Mouse (Mus musculus) megakaryocyte-erythroid progenitor cell, adult 5-6 weeks (primary cell): ENCODE measurements around the gene Aldh8a1. TPM values are rescaled to one million over a fixed set of nuclear protein-coding genes. Genes with fewer than 3 reads are reported as not detected.

ENCODE experiments used
- ATAC-seq: replicated peaks from 2 replicates; pipeline ENCODE4 v1.8.0; 2016; ENCODE audit warnings: mild to moderate bottlenecking, inconsistent platforms; ENCODE audit not compliant: severe bottlenecking, poor library complexity, low FRiP score, low TSS enrichment
- total RNA-seq, 2 experiments: library from RNA; stranded (forward) in 1 of 2; stranded (reverse) in 1 of 2; fragments of 200-1000, 215-1000 nt in 1 of 2; fragments of >200 nt in 1 of 2; fragmentation: Nextera tagmentation in 1 of 2; gene quantifications; 2 replicates each; pipeline ENCODE4 v1.2.3; 2014 to 2017

Gene Aldh8a1
- not detected in 2 replicates for total RNA-seq (2014; fragmentation: Nextera tagmentation)
- total RNA-seq (2017), result not detected in 2 replicates

DNA sequence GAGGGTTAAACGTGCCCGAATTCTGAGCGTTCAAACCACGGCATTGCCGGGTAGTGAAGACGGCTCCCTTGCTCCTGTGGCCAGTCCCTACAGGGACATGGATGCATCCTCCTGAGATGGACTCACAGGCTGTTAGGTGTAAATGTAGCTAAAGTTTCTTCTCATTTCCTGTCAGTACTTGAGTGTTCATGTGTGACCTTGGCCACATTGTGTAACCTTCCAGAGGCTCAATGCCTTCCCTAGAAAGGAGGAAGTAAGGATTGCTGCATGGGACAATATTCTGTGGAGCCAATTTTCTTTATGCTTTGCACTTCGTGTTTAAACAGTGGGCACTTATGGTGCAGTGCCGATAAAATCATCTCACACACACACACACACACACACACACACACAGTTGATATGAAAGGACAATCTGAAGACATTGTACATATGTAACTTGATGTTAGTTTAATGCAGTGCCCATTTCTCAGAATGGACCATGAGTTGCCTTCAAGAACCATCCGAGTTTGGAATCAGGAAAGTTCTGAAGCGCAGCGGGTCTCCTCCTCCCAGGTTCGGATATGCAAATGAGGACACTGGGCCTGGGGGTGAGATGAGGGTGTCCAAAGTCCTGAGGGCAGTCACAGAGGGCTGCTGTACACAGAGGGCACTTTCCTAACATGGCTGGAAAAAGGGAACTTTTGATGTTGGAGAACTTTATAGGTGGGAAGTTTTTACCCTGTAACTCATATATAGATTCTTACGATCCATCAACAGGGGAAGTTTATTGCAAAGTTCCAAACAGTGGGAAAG, at the start of gene Aldh8a1:
TSS of gene Aldh8a1 (plus strand) at position 610 of the 792 bp plus-strand sequence.
- ATAC-seq, result no peak

DNA sequence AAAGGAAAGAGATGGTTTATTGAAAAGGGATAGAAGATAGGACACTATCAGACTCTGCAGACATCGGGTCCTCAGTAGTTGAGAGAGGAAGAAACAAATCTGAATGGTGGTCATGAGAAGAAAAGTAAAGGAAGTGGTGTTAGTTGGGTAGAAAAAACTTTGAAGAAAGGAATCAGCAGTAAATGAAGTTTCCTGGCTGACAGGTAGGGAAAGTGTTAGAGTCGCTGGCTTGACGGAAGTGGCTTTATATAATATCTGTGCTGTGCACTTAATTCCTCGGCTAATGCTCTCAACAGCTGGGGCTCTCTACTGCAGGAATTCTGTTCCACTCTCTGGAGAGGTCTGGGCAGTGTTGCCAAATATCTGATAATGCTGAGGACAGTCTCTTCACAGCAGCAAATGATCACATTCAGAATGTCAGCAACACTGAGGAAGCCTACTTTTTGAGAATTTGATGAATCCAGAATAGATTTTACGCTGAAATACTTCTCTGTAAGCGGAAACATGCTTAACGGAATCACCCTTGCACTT, 49.4 kb upstream of the Aldh8a1 start:
- no peak for ATAC-seq

DNA sequence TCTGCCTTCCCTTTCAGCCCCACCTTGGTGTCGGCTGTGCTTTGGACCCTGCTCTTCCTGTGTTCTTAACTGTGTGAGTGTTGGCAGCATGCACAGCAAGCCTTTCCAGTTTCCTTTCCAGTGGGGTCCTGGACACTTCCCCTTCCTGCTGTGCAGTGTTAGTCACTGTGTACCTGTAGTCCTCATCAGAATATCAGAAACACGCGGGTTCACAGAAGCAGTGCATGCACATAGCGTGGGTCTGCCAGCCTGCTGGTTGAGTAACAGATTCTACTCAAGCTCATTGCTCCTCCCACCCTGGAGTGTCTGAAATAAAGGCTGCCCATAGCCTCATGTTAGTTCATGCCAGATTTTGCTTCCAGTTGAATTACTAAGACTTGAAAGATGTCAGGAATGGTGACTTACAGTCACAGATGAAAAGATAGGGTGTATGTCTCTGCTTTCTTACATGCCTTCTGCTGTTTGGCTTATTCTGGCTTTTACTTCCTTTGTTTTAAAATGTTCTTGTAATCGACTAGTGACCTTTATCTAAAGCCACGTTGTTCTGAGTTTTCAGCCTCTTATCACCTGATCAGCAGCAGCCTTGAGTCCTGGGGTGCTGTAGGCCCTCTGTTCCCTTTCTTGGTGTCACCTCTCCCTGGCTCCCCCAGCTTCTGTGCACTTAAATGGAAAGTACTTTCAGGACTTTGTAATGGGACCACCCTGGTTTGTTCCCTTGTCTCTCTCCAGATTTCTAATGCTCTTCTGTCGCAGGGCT, 42.6 kb upstream of the Aldh8a1 start:
- ATAC-seq, result peak; percentile 43

DNA sequence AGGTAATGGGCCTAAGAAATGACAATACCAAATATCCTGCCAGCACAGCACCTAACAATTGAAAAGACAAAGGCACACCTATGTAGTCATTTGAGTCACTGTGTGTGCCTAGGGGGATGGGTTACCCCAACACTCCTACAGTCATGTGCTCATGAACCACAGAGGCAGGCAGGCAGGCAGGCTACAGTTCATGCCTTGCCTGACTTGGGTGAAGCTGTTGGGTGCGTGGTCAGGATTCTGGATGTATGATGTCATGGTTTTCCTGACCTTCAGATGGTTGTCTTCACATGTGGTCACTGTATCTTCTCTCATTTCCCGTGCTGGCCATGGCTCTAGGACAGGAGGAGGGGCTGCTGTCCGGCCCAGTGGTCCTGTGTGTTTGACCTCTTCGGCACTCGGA, 41.6 kb upstream of the Aldh8a1 start:
- ATAC-seq, result no peak

DNA sequence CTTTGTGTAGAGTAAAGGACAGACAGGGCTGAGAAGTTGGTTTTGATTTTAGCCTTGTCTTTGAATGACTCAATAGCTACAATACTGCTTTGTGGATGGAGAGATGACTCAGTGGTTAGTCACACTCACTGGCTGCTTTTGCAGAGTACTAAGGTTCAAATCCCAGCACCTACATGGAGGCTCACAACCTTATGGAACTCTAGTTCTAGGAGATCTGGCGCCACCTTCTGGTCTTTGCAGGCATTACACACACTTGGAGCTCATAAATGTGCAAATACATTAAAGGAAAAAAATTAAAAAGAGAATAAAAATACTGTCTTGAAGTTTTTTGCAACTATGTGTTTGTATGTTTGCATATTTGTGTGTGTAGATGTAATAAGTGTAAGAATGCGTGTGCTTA, 39.9 kb upstream of the Aldh8a1 start:
- no peak for ATAC-seq

DNA sequence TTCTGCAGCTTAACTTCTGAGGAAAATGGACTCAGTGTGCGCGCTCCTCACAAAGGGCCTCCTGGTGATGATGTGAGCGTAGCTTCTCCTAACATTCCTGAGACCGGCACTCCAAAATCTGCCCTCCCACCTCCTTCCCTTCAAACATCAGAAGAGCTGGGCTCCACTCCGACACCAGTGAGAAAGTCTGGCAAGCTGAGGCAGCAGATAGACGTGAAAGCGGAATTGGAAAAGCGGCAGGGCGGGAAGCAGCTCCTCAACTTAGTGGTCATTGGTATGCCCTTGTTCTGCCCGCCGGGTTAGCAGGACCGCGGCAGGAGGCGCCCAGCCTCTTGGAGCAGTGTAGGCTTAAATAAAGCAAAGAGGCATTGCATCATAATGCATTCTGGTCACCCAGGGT, 35.4 kb upstream of the Aldh8a1 start:
- ATAC-seq, result no peak

DNA sequence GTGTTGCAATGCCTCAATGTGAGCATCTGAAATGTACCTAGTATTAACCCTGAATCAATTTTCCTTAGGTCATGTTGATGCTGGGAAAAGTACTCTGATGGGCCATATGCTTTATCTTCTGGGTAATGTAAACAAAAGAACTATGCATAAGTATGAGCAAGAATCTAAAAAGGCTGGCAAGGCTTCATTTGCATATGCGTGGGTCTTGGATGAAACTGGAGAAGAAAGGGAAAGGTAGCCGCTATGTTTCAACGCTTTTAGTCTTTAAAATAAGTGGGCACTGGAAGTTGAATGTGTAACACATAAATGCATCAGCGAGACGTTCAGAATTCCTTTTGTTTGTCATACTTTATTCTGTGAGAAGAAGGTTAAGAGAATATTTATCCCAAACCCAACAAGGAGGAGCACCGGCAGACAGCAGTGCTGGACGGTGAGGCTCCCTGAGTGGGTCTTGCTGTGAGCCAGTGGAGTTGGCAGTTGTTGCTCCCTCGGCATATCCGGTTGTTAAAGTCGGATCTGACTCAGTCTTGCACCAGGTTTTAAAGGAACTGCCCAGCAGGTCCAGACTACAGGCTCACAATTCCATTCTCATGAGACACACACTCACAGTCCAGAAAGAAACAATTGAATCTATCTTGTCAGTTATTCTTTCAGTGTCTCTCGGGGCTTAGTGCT, 34.6 kb upstream of the Aldh8a1 start:
- ATAC-seq, result no peak

DNA sequence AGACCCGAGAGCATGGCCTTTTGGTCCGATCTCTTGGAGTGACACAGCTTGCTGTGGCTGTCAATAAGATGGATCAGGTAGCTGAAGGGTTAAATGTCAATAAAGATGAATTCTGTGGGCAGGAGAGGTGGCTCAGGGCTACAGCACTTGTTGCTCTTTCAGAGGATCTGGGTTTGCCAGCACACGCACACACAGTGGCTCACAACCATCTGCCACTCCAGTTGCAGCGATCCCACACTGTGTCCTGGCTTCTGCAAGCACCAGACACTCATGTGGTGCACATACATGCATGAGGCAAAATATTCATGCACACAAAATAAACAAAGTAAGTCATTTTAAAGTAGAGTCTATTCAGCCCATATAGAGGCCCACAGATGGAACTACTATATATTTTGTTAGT, 29.8 kb upstream of the Aldh8a1 start:
- no peak for ATAC-seq

DNA sequence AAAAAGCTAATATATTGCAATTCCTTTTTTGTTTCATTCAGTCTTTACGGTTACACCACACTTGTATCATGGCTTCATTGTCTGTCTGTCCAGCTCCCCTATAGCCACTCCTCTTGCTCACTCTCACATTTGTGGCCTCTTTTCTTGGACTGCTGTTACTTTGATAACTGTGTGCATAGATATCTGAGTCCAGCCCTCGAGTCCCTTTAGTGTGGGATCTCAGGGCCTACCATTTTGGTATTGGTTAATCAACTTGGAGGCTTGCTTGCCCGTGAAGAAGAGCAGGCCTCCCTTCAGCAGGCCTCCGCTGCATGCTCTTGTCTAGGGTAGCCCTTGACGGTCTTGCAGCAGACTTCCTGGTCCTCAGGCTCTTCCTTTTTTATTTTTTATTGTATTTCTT, 27.6 kb upstream of the Aldh8a1 start:
- no peak for ATAC-seq

DNA sequence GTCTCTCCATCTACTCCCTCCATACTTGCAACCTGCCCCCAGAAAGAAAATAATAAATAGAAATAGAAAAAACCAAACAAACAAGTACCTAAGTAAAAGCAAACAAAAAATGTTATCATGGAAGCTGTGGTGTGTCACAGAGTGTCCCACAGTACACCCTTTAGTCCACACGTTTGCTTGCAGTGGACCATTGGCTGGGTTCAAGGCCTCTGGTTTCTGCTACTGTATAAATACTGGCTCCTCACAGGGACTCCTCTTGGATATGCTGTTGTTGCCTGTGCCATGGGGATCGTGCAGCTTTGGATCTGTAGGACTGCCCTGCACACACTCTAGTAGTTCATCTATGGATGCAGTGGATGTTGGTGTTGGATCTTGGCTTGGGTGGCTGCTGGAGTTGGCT, 27.1 kb upstream of the Aldh8a1 start:
- 0 out of 2 replicates have a peak, but pooled peaks have one; percentile 14 for ATAC-seq

DNA sequence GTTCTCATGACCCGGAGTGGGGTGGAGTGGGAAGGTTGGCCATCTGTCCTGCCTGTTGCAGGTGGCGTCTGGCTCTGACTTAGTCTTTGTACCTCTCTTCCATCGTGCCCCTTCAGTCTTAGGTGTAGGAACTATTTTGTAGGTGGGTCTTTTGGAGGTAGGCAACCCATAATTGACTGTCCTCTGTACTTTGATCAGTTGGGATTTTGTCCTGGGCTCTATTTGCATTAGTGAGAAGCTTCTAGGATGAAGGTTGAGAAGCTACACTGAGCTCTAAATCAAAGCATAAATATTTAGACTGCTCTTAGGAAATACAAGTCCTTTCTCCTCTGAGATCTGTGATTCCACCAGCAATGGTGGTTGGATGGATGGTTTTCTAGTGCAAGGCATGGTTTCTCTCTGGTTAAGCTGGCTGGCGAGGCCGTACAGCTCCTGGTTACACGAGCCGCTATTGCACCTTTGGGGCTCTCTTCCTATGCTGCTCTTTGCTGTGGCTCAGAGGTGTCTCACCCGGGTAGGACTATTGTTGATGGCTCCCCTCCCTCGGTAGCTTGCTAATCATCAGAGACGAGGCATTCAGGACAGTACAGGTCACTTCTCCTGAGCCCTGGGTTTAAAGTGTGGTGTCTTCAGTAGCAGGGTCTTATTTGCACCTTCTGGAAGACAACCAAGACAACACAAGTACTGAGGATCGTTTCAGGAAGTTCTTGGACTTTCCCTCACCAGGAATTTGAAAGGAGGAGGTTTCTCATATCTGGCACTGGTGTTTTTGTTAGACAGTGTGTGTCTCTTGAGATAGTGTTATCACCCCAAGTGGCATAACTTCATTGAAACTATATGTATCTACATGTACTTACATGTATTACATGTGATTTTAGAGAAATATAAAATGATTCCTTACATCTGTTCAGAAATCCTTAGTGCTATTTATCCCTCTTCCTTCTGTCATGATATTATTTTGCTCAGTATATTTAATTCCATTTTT, 26.3 kb upstream of the Aldh8a1 start:
- ATAC-seq, result 0 out of 2 replicates have a peak, but pooled peaks have one; percentile 21

DNA sequence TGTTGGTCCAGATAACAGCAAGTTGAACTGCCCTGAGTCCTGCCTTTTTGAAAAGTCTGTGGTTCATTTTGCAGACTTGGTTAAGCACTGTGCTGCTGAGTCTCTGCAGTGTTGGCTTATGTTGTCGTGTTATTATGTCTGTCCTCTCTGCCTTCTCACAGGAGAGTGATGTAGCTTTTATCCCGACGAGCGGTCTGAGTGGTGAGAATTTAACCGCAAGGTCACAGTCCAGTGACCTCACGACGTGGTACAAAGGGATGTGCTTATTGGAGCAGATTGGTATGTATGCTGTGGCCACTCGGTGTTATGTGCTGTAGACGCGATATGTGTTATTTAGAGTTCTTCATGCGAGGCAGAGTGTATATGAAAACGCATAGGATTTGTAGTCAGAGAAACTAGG, 25.3 kb upstream of the Aldh8a1 start:
- no peak for ATAC-seq

DNA sequence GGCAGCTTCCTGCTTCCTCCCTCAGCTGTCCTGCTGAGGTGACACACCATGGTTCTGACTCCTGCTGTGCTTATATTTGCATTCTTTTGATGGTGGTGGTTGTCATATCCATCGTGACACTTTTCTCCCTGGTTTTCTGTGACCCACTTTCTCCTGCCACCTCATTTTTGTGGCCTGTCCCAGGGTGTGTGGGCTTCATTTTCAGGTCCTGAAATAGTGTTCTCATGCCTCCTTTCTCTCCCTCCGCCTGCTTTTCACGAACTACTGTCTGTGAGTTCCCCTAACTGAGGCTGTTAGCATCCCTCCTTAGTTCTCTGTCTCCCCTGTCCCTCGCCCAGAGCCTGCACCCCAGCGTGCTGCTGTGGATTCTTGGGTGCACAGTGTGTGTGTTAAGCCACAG, 23.2 kb upstream of the Aldh8a1 start:
- ATAC-seq, result no peak

DNA sequence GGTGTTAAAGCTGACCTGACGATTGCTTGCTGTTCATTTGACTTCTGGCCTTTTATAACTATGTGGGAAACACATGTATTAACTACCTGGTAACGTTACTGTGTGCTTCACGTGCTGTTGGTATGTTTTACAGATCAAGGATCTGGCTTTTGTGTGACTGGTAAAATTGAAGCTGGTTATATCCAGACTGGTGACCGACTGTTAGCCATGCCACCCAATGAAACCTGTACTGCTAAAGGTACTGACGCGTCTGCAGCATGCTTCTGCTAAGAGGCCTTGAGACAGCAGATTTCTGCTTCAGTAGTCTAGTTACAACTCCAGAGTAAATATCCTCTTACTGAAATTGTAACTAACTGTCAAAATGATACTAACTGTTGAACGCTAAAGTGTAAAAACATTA, 22.6 kb upstream of the Aldh8a1 start:
- no peak for ATAC-seq

DNA sequence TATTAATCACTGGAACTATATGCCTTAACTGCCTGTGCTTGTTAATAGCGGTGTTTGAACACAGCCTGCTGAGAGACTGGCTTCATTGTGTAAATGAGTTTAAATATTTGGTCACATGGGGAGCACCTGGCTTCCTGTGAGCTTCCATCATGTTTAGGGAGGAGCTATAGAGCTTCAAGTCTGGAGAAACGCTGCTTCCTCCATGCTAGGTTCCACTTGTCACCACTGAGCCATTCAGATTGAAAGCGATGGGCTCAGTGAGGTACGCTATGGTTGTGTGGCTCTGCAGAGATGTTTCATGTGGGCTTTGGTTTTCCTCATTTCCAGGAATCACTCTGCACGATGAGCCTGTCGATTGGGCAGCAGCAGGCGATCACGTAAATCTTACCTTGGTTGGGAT, 19.1 kb upstream of the Aldh8a1 start:
- ATAC-seq, result no peak

DNA sequence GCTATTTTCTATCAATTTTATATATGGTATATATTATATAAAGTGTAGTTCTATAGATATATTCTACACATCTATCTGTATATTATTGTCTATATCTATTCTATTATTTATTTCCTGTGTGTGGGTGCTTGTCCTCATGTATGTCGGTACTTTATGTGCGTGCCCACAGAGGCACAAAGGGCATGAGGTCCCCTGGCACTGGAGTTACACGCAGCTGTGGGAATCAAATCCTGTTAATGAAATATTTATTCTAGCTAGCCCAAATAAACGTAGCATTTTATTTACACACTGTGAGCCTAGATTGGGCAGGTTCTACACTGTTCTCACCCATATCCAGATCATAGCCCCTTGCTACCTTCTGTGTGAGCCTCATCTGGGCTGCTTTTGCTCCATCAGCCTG, 18.0 kb upstream of the Aldh8a1 start:
- ATAC-seq, result no peak

DNA sequence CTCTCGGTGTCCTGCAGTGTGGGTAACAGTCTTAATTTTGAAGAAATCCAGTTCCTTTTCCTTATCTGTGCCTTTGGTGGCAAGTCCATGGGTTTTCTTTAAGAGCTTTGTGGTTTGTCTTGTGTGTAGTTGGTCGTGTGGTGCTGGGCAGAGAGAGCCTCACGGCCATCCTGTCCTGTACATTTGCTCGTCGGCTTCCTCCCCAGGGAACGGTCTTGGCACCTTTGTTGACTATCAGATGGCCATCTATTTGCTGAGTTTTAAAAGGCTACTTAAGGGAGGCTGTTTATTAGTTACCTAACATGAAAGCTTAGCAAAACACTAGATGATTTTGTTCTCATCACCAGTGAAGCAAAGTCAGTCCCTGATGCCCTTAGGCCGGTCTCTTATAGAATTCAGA, 15.2 kb upstream of the Aldh8a1 start:
- ATAC-seq, result no peak

DNA sequence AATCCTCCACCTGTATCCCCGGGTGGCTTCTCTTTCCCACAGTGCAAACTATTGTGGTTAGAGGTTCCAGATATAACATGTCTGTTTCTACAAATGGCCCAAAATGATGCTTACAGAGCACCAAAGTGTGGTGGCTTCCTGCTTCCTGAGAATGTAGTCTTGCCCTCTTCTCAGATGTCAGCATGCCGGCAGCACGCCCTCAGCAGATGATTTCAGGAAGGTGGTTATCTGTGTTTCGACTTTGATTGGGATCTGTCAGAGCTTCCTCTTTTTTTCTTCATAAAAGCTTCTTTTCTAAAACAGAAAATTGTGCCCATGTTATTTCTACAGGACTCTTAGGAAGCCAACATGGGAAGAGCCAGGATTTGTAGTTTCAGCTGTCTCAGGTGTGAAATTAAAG, 13.8 kb upstream of the Aldh8a1 start:
- ATAC-seq, result no peak

DNA sequence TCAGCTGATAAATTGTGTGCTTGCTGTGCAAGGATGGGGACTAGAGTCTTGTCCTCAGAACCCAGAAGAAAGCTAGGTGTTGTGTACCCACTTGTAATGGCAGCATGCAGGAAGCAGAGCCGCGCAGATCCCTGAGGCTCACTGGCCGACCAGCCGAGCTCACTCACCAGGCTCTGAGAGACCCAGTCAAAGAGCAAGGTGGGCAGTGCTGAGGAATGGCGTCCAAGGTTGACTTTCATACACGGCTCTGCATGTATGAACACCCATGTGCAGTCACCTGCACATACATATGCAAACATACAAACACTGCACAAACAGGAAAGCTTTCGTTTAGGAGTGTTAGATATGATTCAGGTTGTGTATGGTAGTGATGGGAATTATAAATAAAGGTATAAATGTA, 12.1 kb upstream of the Aldh8a1 start:
- ATAC-seq, result no peak
